Mouse (Mus musculus) liver, embryonic 12.5 days (tissue): ENCODE data around the gene Cldn22. TPM values are rescaled to one million over a fixed set of nuclear protein-coding genes. Genes with fewer than 3 reads are reported as not detected.

Experiments
- ATAC-seq: fragments of 200-750 bp; cut with Nextera tagmentation; 2 replicates; pipeline ENCODE4 v1.8.0; 2017; ENCODE audit warnings: moderate number of reproducible peaks, mild to moderate bottlenecking, moderate library complexity
- H3K27ac ChIP-seq: fragments of 300-500 bp; sonication (generic); 2 replicates; pipeline ENCODE4 v1.5.1; 2016; ENCODE audit warnings: mild to moderate bottlenecking
- H3K27me3 ChIP-seq: fragments of 300-500 bp; sonication (generic); replicated peaks from 2 replicates; pipeline ENCODE4 v1.6.1; 2016; ENCODE audit warnings: mild to moderate bottlenecking, moderate library complexity
- H3K36me3 ChIP-seq: fragments of 300-500 bp; sonication (generic); 2 replicates; pipeline ENCODE4 v1.6.1; 2016; ENCODE audit warnings: mild to moderate bottlenecking, moderate library complexity
- H3K4me1 ChIP-seq: fragments of 300-500 bp; sonication (generic); 2 replicates; pipeline ENCODE4 v1.6.1; 2016
- H3K4me2 ChIP-seq: fragments of 300-500 bp; sonication (generic); 2 replicates; pipeline ENCODE4 v1.6.1; 2016; ENCODE audit warnings: mild to moderate bottlenecking, moderate library complexity
- H3K4me3 ChIP-seq: fragments of 300-500 bp; sonication (generic); 2 replicates; pipeline ENCODE4 v1.5.1; 2016; ENCODE audit warnings: mild to moderate bottlenecking, moderate library complexity
- H3K9ac ChIP-seq: fragments of 300-500 bp; sonication (generic); 2 replicates; pipeline ENCODE4 v1.6.1; 2016; ENCODE audit warnings: mild to moderate bottlenecking, moderate library complexity
- H3K9me3 ChIP-seq: fragments of 300-500 bp; sonication (generic); replicated peaks from 2 replicates; pipeline ENCODE4 v1.6.1; 2016; ENCODE audit warnings: mild to moderate bottlenecking, moderate library complexity
- WGBS: fragments of 180-500 bp; shearing (Covaris S2); methylation state at CpG from one replicate; pipeline ENCODE4 v1.1.7; 2016; ENCODE audit not compliant: insufficient replicate concordance; 5-methylcytosine and 5-hydroxymethylcytosine counted together
- polyA plus RNA-seq: library from polyadenylated mRNA; unstranded; fragments of >200 nt; fragmentation: Nextera tagmentation; extraction: Ambion mirVana; gene quantifications from 2 replicates; pipeline ENCODE4 v1.2.1, GENCODE M21; 2016

Gene Cldn22
- not detected in 2 replicates for polyA plus RNA-seq

GRCm38 (mm10) chr8:47824182-47824581 is at the start of gene Cldn22:
TSS of gene Cldn22 (plus strand) at chr8:47824482.
- Histone ChIP-seq H3K4me3 (no peak within 1 kb of the TSS), H3K27me3 (no peaks in the 10 kb centered on the region), H3K4me2 (no peak within 1 kb of the TSS), H3K27ac (no peak within 1 kb of the TSS), H3K36me3 (no peaks in the 10 kb centered on the region), H3K9me3 (no peaks in the 10 kb centered on the region), H3K4me1 (no peaks in the 10 kb centered on the region), H3K9ac (no peak within 1 kb of the TSS)
- WGBS = 70% methylated on average over 13 of the region's 13 CpGs
- ATAC-seq = no peak

GRCm38 (mm10) chr8:47777415-47777814 is 46.9 kb upstream of the Cldn22 start:
- ATAC-seq = no peak
- H3K27me3 ChIP-seq = no peaks in the 10 kb centered on the region
- no peaks in the 10 kb centered on the region for H3K9me3 ChIP-seq
- H3K36me3 ChIP-seq = no peaks in the 10 kb centered on the region
- no peak overlapping the region for H3K4me2 ChIP-seq
- H3K4me3 ChIP-seq = no peak overlapping the region
- H3K9ac ChIP-seq = no peak overlapping the region
- 75% methylated on average over 7 of the region's 7 CpGs for WGBS
- H3K4me1 ChIP-seq = no peaks in the 10 kb centered on the region
- H3K27ac ChIP-seq = no peak overlapping the region

- H3K27ac ChIP-seq = no peak overlapping the region
- H3K9ac ChIP-seq = no peak overlapping the region
- no peaks in the 10 kb centered on the region for H3K27me3 ChIP-seq
- H3K4me2 ChIP-seq = no peak overlapping the region
- no peaks in the 10 kb centered on the region for H3K4me1 ChIP-seq
- WGBS = 66% methylated on average over 6 of the region's 6 CpGs
- no peaks in the 10 kb centered on the region for H3K9me3 ChIP-seq
- H3K36me3 ChIP-seq = no peaks in the 10 kb centered on the region
- no peak overlapping the region for H3K4me3 ChIP-seq
- no peak for ATAC-seq
These were observed 44.7 kb upstream of the Cldn22 start for GRCm38 (mm10) chr8:47779589-47779988.

- H3K4me3 ChIP-seq = no peak overlapping the region
- no peaks in the 10 kb centered on the region for H3K36me3 ChIP-seq
- no peak overlapping the region for H3K4me2 ChIP-seq
- no peak overlapping the region for H3K27ac ChIP-seq
- H3K4me1 ChIP-seq = no peaks in the 10 kb centered on the region
- WGBS = 73% methylated on average over 4 of the region's 4 CpGs
- no peaks in the 10 kb centered on the region for H3K27me3 ChIP-seq
- no peak for ATAC-seq
- no peak overlapping the region for H3K9ac ChIP-seq
- H3K9me3 ChIP-seq = no peaks in the 10 kb centered on the region
These were observed 42.4 kb upstream of the Cldn22 start for GRCm38 (mm10) chr8:47781881-47782280.

- Histone ChIP-seq H3K4me2 (no peak overlapping the region), H3K4me1 (no peaks in the 10 kb centered on the region), H3K27me3 (no peaks in the 10 kb centered on the region), H3K27ac (no peak overlapping the region), H3K9me3 (no peaks in the 10 kb centered on the region), H3K9ac (no peak overlapping the region), H3K36me3 (no peaks in the 10 kb centered on the region), H3K4me3 (no peak overlapping the region)
- no peak for ATAC-seq
- WGBS = 64% methylated on average over 2 of the region's 2 CpGs
These were observed 40.7 kb upstream of the Cldn22 start for GRCm38 (mm10) chr8:47783544-47783943.

- 78% methylated on average over 6 of the region's 6 CpGs for WGBS
- no peaks in the 10 kb centered on the region for H3K27me3 ChIP-seq
- H3K36me3 ChIP-seq = no peaks in the 10 kb centered on the region
- H3K4me3 ChIP-seq = no peak overlapping the region
- no peak overlapping the region for H3K27ac ChIP-seq
- no peaks in the 10 kb centered on the region for H3K9me3 ChIP-seq
- H3K4me1 ChIP-seq = no peaks in the 10 kb centered on the region
- no peak overlapping the region for H3K9ac ChIP-seq
- no peak for ATAC-seq
- no peak overlapping the region for H3K4me2 ChIP-seq
These were observed 40.3 kb upstream of the Cldn22 start for GRCm38 (mm10) chr8:47783944-47784343.

- 72% methylated on average over 7 of the region's 7 CpGs for WGBS
These were observed 39.8 kb upstream of the Cldn22 start for GRCm38 (mm10) chr8:47784436-47784835.

GRCm38 (mm10) chr8:47786323-47786722 is 38.0 kb upstream of the Cldn22 start:
- ATAC-seq = no peak
- Histone ChIP-seq H3K4me1 (no peaks in the 10 kb centered on the region), H3K9ac (no peak overlapping the region), H3K4me3 (no peak overlapping the region), H3K27me3 (no peaks in the 10 kb centered on the region), H3K36me3 (no peaks in the 10 kb centered on the region), H3K4me2 (no peak overlapping the region), H3K9me3 (no peaks in the 10 kb centered on the region), H3K27ac (no peak overlapping the region)
- 87% methylated on average over 15 of the region's 15 CpGs for WGBS

More at GRCm38 (mm10) chr8:47784436-47784835, 39.8 kb upstream of the Cldn22 start:
- Histone ChIP-seq H3K36me3 (no peaks in the 10 kb centered on the region), H3K27ac (no peak overlapping the region), H3K4me3 (no peak overlapping the region), H3K4me2 (no peak overlapping the region), H3K9me3 (no peaks in the 10 kb centered on the region), H3K9ac (no peak overlapping the region), H3K27me3 (no peaks in the 10 kb centered on the region), H3K4me1 (no peaks in the 10 kb centered on the region)
- ATAC-seq = no peak

GRCm38 (mm10) chr8:47787705-47788104 is 36.6 kb upstream of the Cldn22 start:
- ATAC-seq = no peak
- H3K4me1 ChIP-seq = no peaks in the 10 kb centered on the region
- 48% methylated on average over 10 of the region's 10 CpGs for WGBS
- no peak overlapping the region for H3K4me2 ChIP-seq
- no peak overlapping the region for H3K4me3 ChIP-seq
- no peaks in the 10 kb centered on the region for H3K27me3 ChIP-seq
- no peak overlapping the region for H3K9ac ChIP-seq
- no peaks in the 10 kb centered on the region for H3K36me3 ChIP-seq
- H3K9me3 ChIP-seq = no peaks in the 10 kb centered on the region
- no peak overlapping the region for H3K27ac ChIP-seq

GRCm38 (mm10) chr8:47791986-47792385 is 32.3 kb upstream of the Cldn22 start:
- no peaks in the 10 kb centered on the region for H3K9me3 ChIP-seq
- H3K36me3 ChIP-seq = no peaks in the 10 kb centered on the region
- H3K4me3 ChIP-seq = no peak overlapping the region
- WGBS = 65% methylated on average over 9 of the region's 9 CpGs
- H3K4me2 ChIP-seq = no peak overlapping the region
- no peaks in the 10 kb centered on the region for H3K27me3 ChIP-seq
- ATAC-seq = no peak
- H3K9ac ChIP-seq = no peak overlapping the region
- no peak overlapping the region for H3K27ac ChIP-seq
- H3K4me1 ChIP-seq = no peaks in the 10 kb centered on the region

GRCm38 (mm10) chr8:47799438-47799837 is 24.8 kb upstream of the Cldn22 start:
- 65% methylated on average over 6 of the region's 6 CpGs for WGBS
- H3K4me1 ChIP-seq = no peaks in the 10 kb centered on the region
- no peaks in the 10 kb centered on the region for H3K36me3 ChIP-seq
- H3K4me2 ChIP-seq = no peak overlapping the region
- H3K4me3 ChIP-seq = no peak overlapping the region
- no peak overlapping the region for H3K27ac ChIP-seq
- H3K27me3 ChIP-seq = no peaks in the 10 kb centered on the region
- no peak for ATAC-seq
- H3K9me3 ChIP-seq = no peaks in the 10 kb centered on the region
- H3K9ac ChIP-seq = no peak overlapping the region

GRCm38 (mm10) chr8:47802349-47802748 is 21.9 kb upstream of the Cldn22 start:
- Histone ChIP-seq H3K4me1 (no peaks in the 10 kb centered on the region), H3K9ac (no peak overlapping the region), H3K4me3 (no peak overlapping the region), H3K27ac (no peak overlapping the region), H3K36me3 (no peaks in the 10 kb centered on the region), H3K9me3 (no peaks in the 10 kb centered on the region), H3K4me2 (no peak overlapping the region), H3K27me3 (no peaks in the 10 kb centered on the region)
- WGBS = 61% methylated on average over 2 of the region's 2 CpGs
- no peak for ATAC-seq

GRCm38 (mm10) chr8:47804262-47804661 is 20.0 kb upstream of the Cldn22 start:
- Histone ChIP-seq H3K4me2 (no peak overlapping the region), H3K9ac (no peak overlapping the region), H3K9me3 (no peaks in the 10 kb centered on the region), H3K27me3 (no peaks in the 10 kb centered on the region), H3K4me3 (no peak overlapping the region), H3K36me3 (no peaks in the 10 kb centered on the region), H3K4me1 (no peaks in the 10 kb centered on the region), H3K27ac (no peak overlapping the region)
- WGBS = 55% methylated on average over 1 of the region's 1 CpGs
- no peak for ATAC-seq
